Mouse (Mus musculus) megakaryocyte, embryonic 14.5 days (primary cell): ENCODE measurements at regions not wholly inside any gene's neighbourhood (a gene's known extent, or its start where the extent isn't known, plus 50 kb on each side); places are given as distances from the start of the nearest gene placed in this dataset.

Experiments
- H3K27me3 ChIP-seq: replicated peaks from 2 replicates; pipeline ENCODE3; 2012; ENCODE audit warnings: inconsistent platforms
- H3K36me3 ChIP-seq: replicated peaks from 2 replicates; pipeline ENCODE3; 2012; ENCODE audit warnings: low read length, inconsistent platforms, mixed read lengths
- H3K4me1 ChIP-seq: 2 replicates; pipeline ENCODE4 v1.6.1; 2012; ENCODE audit warnings: inconsistent platforms
- H3K4me3 ChIP-seq: replicated peaks from 2 replicates; pipeline ENCODE3; 2012; ENCODE audit warnings: moderate library complexity, mild to moderate bottlenecking, inconsistent platforms
- H3K9me3 ChIP-seq: 2 replicates; pipeline ENCODE4 v1.6.1; 2012; ENCODE audit warnings: inconsistent platforms
- FLI1 ChIP-seq: IDR thresholded peaks from 2 replicates; pipeline ENCODE4 v1.6.1; 2012; ENCODE audit warnings: low read length, inconsistent platforms, mixed read lengths
- GATA1 ChIP-seq: IDR thresholded peaks from 3 replicates; pipeline ENCODE4 v1.6.1; 2012; ENCODE audit warnings: mixed read lengths, low read length, inconsistent platforms, borderline replicate concordance

DNA sequence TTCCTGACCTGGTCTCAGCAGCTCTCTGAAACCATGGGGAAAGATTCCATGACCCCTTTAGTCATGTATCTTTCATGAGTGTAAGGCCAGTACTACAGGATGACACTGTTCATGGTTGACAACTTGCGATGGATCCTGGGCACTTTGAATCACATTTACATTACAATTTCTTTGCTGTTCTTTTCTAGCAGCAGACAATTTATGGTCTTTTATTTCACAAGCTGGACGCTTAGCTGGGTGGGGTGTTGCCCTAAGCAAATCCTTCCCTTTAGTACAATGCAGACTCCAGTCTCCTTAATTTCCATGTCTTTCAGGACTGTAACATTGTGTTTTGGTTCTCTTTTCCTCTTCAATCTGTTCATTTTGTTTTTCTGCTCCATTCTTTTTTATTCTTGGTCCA lies 89.0 kb upstream of the Slc7a14 start:
- Histone ChIP-seq H3K36me3 (no peaks in the 10 kb centered on the region), H3K9me3 (peaks cover 18% of the 10 kb centered on the region), H3K4me3 (no peak overlapping the region), H3K27me3 (no peaks in the 10 kb centered on the region), H3K4me1 (no peaks in the 10 kb centered on the region)
- no peak for TF ChIP-seq FLI1
- TF ChIP-seq GATA1, result no peak

DNA sequence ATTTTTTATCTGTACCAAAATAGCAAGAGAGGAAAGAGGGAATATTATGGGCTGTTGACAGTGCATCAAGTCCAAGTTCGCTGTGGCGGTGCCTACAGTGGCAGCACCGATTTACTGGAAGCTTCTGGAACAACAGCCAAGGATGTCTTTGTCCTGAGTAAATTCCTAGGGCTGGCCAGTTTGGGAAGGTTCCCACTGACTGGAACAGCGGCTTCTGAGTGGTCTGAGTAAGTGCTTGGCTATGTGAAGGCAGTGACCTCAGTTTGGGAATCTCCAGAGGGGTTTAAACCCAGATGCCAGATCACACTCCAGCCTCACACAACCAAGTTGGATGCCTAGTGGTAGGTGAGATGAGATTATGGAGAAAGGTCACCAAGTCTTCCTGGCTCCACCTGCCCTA lies 84.4 kb upstream of the Slc7a14 start:
- no peaks in the 10 kb centered on the region for H3K36me3 ChIP-seq
- no peak overlapping the region for H3K4me3 ChIP-seq
- H3K27me3 ChIP-seq, result no peaks in the 10 kb centered on the region
- no peaks in the 10 kb centered on the region for H3K9me3 ChIP-seq
- no peaks in the 10 kb centered on the region for H3K4me1 ChIP-seq
- TF ChIP-seq FLI1 (no peak), GATA1 (no peak)

DNA sequence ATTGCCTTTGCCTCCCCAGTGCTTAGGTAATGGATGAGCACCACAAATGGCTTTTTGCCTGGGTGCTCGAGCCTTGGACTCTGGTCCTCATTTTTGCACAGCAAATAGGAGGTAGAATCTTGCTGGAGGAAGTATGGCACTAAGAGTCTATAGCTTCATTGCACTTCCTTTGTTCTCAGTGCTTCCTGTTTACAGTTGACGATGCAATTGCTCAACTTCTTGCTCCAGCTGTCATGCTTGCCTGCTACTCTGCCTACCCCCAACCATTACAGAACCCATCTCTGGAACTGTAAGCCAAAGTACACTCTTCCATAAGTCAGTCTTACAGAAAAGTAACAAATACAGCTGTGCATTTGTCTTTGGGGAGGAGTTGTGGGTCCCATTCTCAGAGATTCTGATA lies 79.8 kb upstream of the Slc7a14 start:
- Histone ChIP-seq H3K9me3 (no peaks in the 10 kb centered on the region), H3K36me3 (no peaks in the 10 kb centered on the region), H3K4me3 (no peak overlapping the region), H3K27me3 (no peaks in the 10 kb centered on the region), H3K4me1 (no peaks in the 10 kb centered on the region)
- TF ChIP-seq GATA1, result no peak
- TF ChIP-seq FLI1, result no peak

DNA sequence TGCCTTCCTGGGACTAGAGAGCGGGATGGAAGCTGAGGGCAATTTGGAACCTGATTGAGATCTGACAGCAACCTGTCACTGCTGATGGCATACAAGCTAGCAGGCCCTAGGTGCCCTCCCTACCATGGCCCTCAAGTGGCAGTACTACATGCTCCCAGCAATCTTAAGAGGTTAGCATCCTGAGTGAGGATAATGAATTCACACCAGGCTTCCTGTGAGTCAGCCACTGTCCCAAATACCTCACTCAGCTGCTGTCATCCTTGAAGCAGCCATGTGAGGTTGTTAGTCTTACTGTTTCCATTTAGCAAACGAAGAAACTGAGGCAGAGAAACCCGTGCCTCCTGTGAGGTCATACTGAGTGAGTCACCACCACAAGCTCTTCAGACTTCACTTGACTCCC lies 65.5 kb upstream of the Slc7a14 start:
- no peaks in the 10 kb centered on the region for H3K36me3 ChIP-seq
- H3K9me3 ChIP-seq, result peaks cover 9% of the 10 kb centered on the region; the same call in 1 of the 2 replicates
- no peaks in the 10 kb centered on the region for H3K4me1 ChIP-seq
- TF ChIP-seq GATA1 (no peak), FLI1 (no peak)
- peak overlapping the region; percentile 24 for H3K4me3 ChIP-seq
- H3K27me3 ChIP-seq, result no peaks in the 10 kb centered on the region

DNA sequence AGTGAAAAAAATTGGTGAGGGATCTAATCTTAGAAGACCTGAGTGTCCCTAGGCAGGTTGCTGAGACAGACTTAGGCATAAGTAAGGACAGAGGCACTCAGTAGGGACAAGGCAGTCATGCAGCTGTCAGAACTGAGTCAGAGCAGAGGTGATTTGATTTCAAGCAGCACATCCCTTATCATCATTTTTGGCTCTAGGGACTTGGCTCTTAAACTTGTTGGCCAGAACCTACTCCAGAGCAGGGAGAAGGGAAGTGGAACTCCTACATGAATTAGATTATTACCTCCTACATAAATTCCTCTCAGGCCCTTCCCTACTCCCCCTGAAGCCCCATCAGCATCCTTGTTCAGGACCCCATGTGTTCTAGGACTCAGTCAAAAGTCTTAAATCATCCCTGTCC lies 63.9 kb upstream of the Slc7a14 start:
- H3K4me3 ChIP-seq, result no peak overlapping the region
- H3K36me3 ChIP-seq, result no peaks in the 10 kb centered on the region
- peaks cover 9% of the 10 kb centered on the region; the same call in 1 of the 2 replicates for H3K9me3 ChIP-seq
- no peaks in the 10 kb centered on the region for H3K4me1 ChIP-seq
- H3K27me3 ChIP-seq, result no peaks in the 10 kb centered on the region
- TF ChIP-seq FLI1 (no peak), GATA1 (no peak)

DNA sequence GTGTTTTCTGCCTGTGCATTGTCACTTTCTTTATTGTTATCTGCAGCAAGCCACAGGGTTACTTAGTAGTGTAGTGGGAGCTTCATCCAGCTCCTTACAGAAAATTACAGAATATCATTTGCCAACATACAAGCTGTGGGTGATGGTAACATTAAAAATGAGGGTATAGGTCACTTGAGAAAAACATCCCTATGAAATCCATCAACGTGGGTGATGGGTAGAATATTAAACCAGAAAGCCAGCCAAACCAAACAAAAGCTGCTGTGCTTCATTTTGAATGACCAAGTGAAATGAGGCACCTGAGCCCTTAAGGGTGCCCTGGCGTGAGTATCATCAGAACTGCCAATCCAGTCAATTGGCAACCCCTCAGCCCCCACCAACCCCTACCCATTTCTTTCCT lies 58.1 kb upstream of the Slc7a14 start:
- H3K36me3 ChIP-seq, result no peaks in the 10 kb centered on the region
- H3K4me3 ChIP-seq, result no peak overlapping the region
- H3K27me3 ChIP-seq, result no peaks in the 10 kb centered on the region
- peaks cover 9% of the 10 kb centered on the region; the same call in 1 of the 2 replicates for H3K9me3 ChIP-seq
- no peaks in the 10 kb centered on the region for H3K4me1 ChIP-seq
- TF ChIP-seq GATA1, result no peak
- TF ChIP-seq FLI1, result no peak
